Mouse (Mus musculus) liver (tissue): ENCODE measurements around the gene Stn1.

Source experiments
- DNase-seq: peaks from one replicate; pipeline ENCODE4 v3.0.0-alpha.2; 2020; ENCODE audit warnings: mixed read lengths

The Stn1 gene

GRCm38 (mm10) chr19:47507128-47508121 is 29.9 kb downstream of the Stn1 start:
- DNase-seq: peak; percentile 67

- DNase-seq: peak; percentile 30
These were observed 33.7 kb downstream of the Stn1 start for GRCm38 (mm10) chr19:47503625-47504024.

GRCm38 (mm10) chr19:47502563-47502962 is 34.7 kb downstream of the Stn1 start:
- DNase-seq: no peak

- DNase-seq: no peak
These were observed 36.8 kb downstream of the Stn1 start for GRCm38 (mm10) chr19:47500389-47501011.

- DNase-seq: no peak
These were observed 37.5 kb downstream of the Stn1 start for GRCm38 (mm10) chr19:47499841-47500240.

- no peak for DNase-seq
These were observed 38.4 kb downstream of the Stn1 start for GRCm38 (mm10) chr19:47498942-47499341.

- no peak for DNase-seq
These were observed 39.6 kb downstream of the Stn1 start for GRCm38 (mm10) chr19:47497736-47498135.

GRCm38 (mm10) chr19:47497313-47497712 is 40.0 kb downstream of the Stn1 start:
- DNase-seq: no peak

- no peak for DNase-seq
These were observed 44.0 kb downstream of the Stn1 start for GRCm38 (mm10) chr19:47493017-47493997.

GRCm38 (mm10) chr19:47492422-47492821 is 44.9 kb downstream of the Stn1 start:
- no peak for DNase-seq

GRCm38 (mm10) chr19:47491853-47492252 is 45.5 kb downstream of the Stn1 start:
- no peak for DNase-seq

GRCm38 (mm10) chr19:47489233-47489632 is 48.1 kb downstream of the Stn1 start:
- DNase-seq: no peak

- peak; percentile 61 for DNase-seq
These were observed 49.1 kb downstream of the Stn1 start for GRCm38 (mm10) chr19:47488250-47488649.

- no peak for DNase-seq
These were observed 49.7 kb downstream of the Stn1 start for GRCm38 (mm10) chr19:47487572-47487971.

- DNase-seq: no peak
These were observed 51.2 kb downstream of the Stn1 start for GRCm38 (mm10) chr19:47485997-47486566.

- DNase-seq: no peak
These were observed 53.2 kb downstream of the Stn1 start for GRCm38 (mm10) chr19:47484110-47484509.

- no peak for DNase-seq
These were observed 54.0 kb downstream of the Stn1 start for GRCm38 (mm10) chr19:47483346-47483745.

- no peak for DNase-seq
These were observed 63.9 kb downstream of the Stn1 start for GRCm38 (mm10) chr19:47473453-47473852.

GRCm38 (mm10) chr19:47472881-47473400 is 64.4 kb downstream of the Stn1 start:
- no peak for DNase-seq

- no peak for DNase-seq
These were observed 65.5 kb downstream of the Stn1 start for GRCm38 (mm10) chr19:47471808-47472207.

GRCm38 (mm10) chr19:47468750-47469149 is 68.6 kb downstream of the Stn1 start:
- no peak for DNase-seq

- DNase-seq: no peak
These were observed 70.5 kb downstream of the Stn1 start for GRCm38 (mm10) chr19:47466775-47467174.
